Mouse (Mus musculus): ENCODE measurements around the gene Grip2. TPM values are rescaled to one million over a fixed set of nuclear protein-coding genes. Genes with fewer than 3 reads are reported as not detected.

Grip2 gene
- polyA plus RNA-seq, 1 experiment from 2014 or later: not detected

DNA sequence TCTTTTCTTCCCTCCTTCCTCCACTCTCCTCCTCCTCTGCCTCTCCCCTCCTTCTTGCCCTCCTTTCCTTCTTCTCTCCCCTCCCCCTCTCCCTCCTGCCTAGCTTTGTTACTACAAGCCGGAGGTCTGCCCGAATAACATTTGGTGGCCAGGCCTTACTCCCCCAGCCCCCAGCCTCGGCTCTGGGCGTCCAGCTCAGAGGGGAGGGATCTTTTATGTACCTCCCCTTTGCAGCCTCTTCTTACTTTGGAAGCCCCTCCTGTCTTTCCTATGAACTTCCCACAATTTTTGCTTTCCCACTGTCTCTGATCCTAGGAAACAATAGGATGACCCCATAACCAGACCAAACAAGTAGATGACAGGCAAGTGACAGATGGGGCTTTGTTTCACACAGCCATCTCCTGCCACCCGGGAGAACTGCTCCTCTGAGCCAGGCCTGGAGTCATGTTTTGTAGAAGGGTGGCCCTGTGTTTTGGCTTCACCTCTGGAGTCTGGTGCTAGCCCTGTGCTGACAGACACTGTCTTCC lies 113.6 kb downstream of the Grip2 start:
- ATAC-seq (no peak), DNase-seq (no peak)
- H3K27me3 ChIP-seq (ENCODE audit: insufficient read depth, low read length): no peaks in the 10 kb centered on the region
- H3K4me3 ChIP-seq (ENCODE audit: low read depth, low read length): no peak overlapping the region
- TF ChIP-seq EP300 (IDR thresholded peaks at IDR 0.05; ENCODE audit: low read depth): no peak
- TF ChIP-seq CTCF (IDR thresholded peaks at IDR 0.05; ENCODE audit: low read depth): no peak
- peak overlapping the region; percentile 83 for H3K27ac ChIP-seq (ENCODE audit: low read depth)
- peaks cover 33% of the 10 kb centered on the region for H3K4me1 ChIP-seq (ENCODE audit: insufficient read depth)
- WGBS (ENCODE audit: insufficient replicate concordance): 30% methylated on average over 5 of the region's 5 CpGs
- no peaks in the 10 kb centered on the region for H3K9me3 ChIP-seq (ENCODE audit: low read length)
- H3K9ac ChIP-seq (replicated peaks): peak overlapping the region; percentile 46; the same call in 1 of the 2 replicates
- H3K36me3 ChIP-seq (replicated peaks; ENCODE audit: insufficient read depth, low read length): peaks cover 28% of the 10 kb centered on the region
- H3K4me2 ChIP-seq (ENCODE audit: low read depth, low read length): no peak overlapping the region

DNA sequence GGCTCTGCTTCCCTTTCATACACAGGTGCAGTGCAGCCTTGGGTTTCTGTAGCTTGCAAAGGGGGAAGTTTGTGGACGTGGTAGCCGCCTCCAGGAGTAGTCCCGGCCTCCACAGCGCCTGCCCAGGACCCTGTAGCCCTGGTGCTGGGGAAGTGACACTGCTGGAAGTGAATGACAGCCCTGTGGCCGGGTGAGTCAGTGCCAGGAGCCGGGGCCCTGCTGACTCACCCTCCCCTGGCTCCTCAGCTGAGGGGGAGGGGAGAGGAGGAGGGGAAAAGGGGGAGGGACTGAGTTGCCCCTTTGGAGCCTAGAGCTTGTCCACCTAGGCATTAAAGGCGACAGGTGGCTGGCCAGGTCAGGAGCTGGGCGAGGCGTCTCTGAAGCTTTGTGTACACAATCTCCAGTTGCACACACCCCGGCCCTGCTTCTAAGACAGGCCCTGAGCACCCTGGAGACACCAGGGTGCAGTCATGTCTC lies 114.2 kb downstream of the Grip2 start:
- peak overlapping the region; percentile 46 for H3K9ac ChIP-seq (replicated peaks)

DNA sequence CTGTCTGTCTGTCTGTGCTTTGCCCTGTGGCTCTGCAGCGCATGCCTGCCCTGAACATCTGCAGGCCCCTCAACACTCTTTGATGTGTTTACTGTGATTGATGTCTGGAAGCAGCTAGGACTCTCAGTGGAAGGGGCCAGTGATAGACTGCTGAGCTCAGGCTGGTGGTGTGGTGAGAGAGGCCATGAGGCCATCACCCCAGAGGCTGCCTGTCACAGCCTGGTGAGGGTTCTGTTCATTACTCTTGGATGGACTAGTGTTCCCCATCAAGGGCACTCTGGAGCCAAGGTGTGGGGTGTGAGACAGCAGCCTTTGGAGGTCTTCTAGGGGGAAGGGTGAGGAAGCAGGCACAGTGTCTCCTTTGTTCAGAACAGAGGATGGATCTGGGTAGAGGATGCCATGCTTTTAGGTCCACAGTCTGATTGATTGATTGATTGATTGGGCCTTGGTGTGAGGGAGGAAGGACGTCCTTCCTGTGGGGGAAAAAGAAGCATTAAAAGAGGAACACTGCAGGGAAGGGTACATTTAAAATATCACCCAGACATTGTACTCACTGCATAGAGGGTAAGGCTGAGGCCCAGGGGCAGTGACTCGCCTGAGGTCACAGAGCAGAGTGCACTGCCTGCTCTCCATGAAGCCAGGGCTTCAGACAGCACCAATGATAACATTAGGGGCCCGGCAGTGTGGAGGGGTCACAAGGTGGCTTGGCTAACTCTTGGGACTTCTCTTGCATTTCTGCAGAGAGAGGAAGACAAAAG lies 114.8 kb downstream of the Grip2 start:
- Histone ChIP-seq H3K27me3 (ENCODE audit: insufficient read depth, low read length) (no peaks in the 10 kb centered on the region), H3K4me2 (ENCODE audit: low read depth, low read length) (peak overlapping the region; percentile 7; the same call in 1 of the 2 replicates), H3K4me1 (ENCODE audit: insufficient read depth) (peaks cover 33% of the 10 kb centered on the region), H3K9ac (replicated peaks) (peak overlapping the region; percentile 46), H3K9me3 (ENCODE audit: low read length) (no peaks in the 10 kb centered on the region), H3K36me3 (replicated peaks; ENCODE audit: insufficient read depth, low read length) (peaks cover 32% of the 10 kb centered on the region), H3K27ac (ENCODE audit: low read depth) (peak overlapping the region; percentile 83), H3K4me3 (ENCODE audit: low read depth, low read length) (no peak overlapping the region)
- 28% methylated on average over 4 of the region's 4 CpGs for WGBS (ENCODE audit: insufficient replicate concordance)
- TF ChIP-seq EP300 (IDR thresholded peaks at IDR 0.05; ENCODE audit: low read depth) (no peak), CTCF (IDR thresholded peaks at IDR 0.05; ENCODE audit: low read depth) (no peak)
- peak; percentile 22 for ATAC-seq
- DNase-seq: no peak

More for the DNA sequence above, 114.2 kb downstream of the Grip2 start:
- H3K27ac ChIP-seq (ENCODE audit: low read depth): peak overlapping the region; percentile 83
- H3K4me1 ChIP-seq (ENCODE audit: insufficient read depth): peaks cover 29% of the 10 kb centered on the region
- peak overlapping the region; percentile 7; the same call in 1 of the 2 replicates for H3K4me2 ChIP-seq (ENCODE audit: low read depth, low read length)
- peak; percentile 79 for ATAC-seq
- no peaks in the 10 kb centered on the region for H3K27me3 ChIP-seq (ENCODE audit: insufficient read depth, low read length)
- H3K9me3 ChIP-seq (ENCODE audit: low read length): no peaks in the 10 kb centered on the region
- H3K4me3 ChIP-seq (ENCODE audit: low read depth, low read length): no peak overlapping the region
- peak; percentile 75 for DNase-seq
- H3K36me3 ChIP-seq (replicated peaks; ENCODE audit: insufficient read depth, low read length): peaks cover 32% of the 10 kb centered on the region
- TF ChIP-seq EP300 (IDR thresholded peaks at IDR 0.05; ENCODE audit: low read depth) (no peak), CTCF (IDR thresholded peaks at IDR 0.05; ENCODE audit: low read depth) (0 out of 2 replicates have a peak, but pooled peaks have one; percentile 13)
- 24% methylated on average over 10 of the region's 10 CpGs for WGBS (ENCODE audit: insufficient replicate concordance)

Other genes starting within 250 kb of the Grip2 start
- 31.1 and 34.4 TPM in 2 replicates for gene Slc6a6, start 143.2 kb downstream of the Grip2 start, polyA plus RNA-seq (2015; fragmentation: Nextera tagmentation; extraction: Ambion mirVana)
- 12.5 and 14.6 TPM in 2 replicates for gene Ccdc174, start 50.8 kb upstream of the Grip2 start, polyA plus RNA-seq (2015; fragmentation: Nextera tagmentation; extraction: Ambion mirVana)
- 0.07 and 0.13 TPM in 2 replicates for gene 4930590J08Rik, start 75.6 kb upstream of the Grip2 start, polyA plus RNA-seq (2015; fragmentation: Nextera tagmentation; extraction: Ambion mirVana)
- 2.0 and 2.3 TPM in 2 replicates for gene Fgd5, start 151.6 kb upstream of the Grip2 start, polyA plus RNA-seq (2015; fragmentation: Nextera tagmentation; extraction: Ambion mirVana)